ENCODE assay signal across 1 mouse cellular context in the genomic region with DNA sequence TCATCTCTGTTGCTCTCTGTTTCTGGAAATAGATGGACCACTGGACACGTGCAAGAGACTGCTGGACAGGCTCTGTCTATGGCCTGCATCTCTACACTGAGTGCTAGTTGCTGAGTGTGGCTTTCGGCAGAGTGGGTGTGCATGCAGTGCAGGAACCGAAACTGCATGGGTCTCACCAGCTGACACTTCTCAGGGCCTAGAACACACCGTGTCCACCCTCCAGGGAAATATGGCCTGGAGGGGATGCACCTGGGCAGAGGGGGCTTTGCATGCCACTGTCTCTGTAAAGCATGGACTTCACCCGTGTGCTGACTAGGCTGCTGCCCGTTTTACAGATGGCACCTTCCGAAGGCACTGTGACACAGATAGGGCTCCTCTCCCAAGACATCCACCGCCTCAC.
TF ChIP-seq lines count a peak whose summit lies in the region.

No protein-coding gene starts in this region.

TF ChIP-seq in CH12.LX, 34 proteins besides CTCF, POLR2A, EP300 and RAD21 (continued from another document):
- TF ChIP-seq MAFK (IDR thresholded peaks at IDR 0.05; ENCODE audit: insufficient replicate concordance, low read length) = peak; percentile 46; the same call in 1 of the 2 replicates
- TF ChIP-seq GABPA (IDR thresholded peaks at IDR 0.05; ENCODE audit: insufficient replicate concordance, low read depth, low read length) = no peak
- TF ChIP-seq RCOR1 (conservative IDR thresholded peaks at IDR 0.05; ENCODE audit: low read depth, low read length) = no peak; the same call in 1 of the 2 replicates
- TF ChIP-seq MAX (IDR thresholded peaks at IDR 0.05; ENCODE audit: low read length) = peak; percentile 27; the same call in 1 of the 2 replicates
- no peak for TF ChIP-seq CHD1 (IDR thresholded peaks at IDR 0.05; ENCODE audit: low read depth, low read length)
- no peak for TF ChIP-seq NELFE (IDR thresholded peaks at IDR 0.05; ENCODE audit: low read depth, low read length)
